Mouse (Mus musculus): ENCODE data around the gene Syt1. TPM values are rescaled to one million over a fixed set of nuclear protein-coding genes. Genes with fewer than 3 reads are reported as not detected.

The Syt1 gene
- total RNA-seq, 1 experiment = 0.58 TPM

- Histone ChIP-seq H3K36me3 (ENCODE audit: control insufficient read depth, insufficient read depth, low read length, poor library complexity, severe bottlenecking) (no peaks in the 10 kb centered on the region), H3K4me3 (ENCODE audit: insufficient read depth in 1 of 2, low read depth in 1 of 2, low read length in 2 of 2, poor library complexity in 1 of 2, severe bottlenecking in 1 of 2) (no peak overlapping the region), H3K27ac (ENCODE audit: insufficient read depth, low read depth, low read length, poor library complexity, severe bottlenecking) (no peak overlapping the region), H3K9me3 (ENCODE audit: control insufficient read depth, insufficient read depth, low read depth, low read length) (no peaks in the 10 kb centered on the region), H3K4me1 (ENCODE audit: control insufficient read depth in 2 of 2, insufficient read depth in 2 of 2, low read length in 2 of 2, poor library complexity in 1 of 2) (no peaks in the 10 kb centered on the region), H3K9ac (ENCODE audit: insufficient read depth, low read depth, low read length, poor library complexity, severe bottlenecking) (no peak overlapping the region)
- no peak for DNase-seq (ENCODE audit: low read depth, low spot score)
- no peak for TF ChIP-seq HCFC1 (IDR thresholded peaks at IDR 0.05; ENCODE audit: borderline replicate concordance, insufficient read depth, low read length)
- no peak for TF ChIP-seq CHD2 (IDR thresholded peaks at IDR 0.05; ENCODE audit: low read depth, low read length)
- no peak for TF ChIP-seq MAFK (IDR thresholded peaks at IDR 0.05; ENCODE audit: insufficient read depth, low read depth, low read length)
- TF ChIP-seq ZC3H11A (IDR thresholded peaks at IDR 0.05; ENCODE audit: borderline replicate concordance, low read depth, low read length) = no peak
- TF ChIP-seq ZNF384 (IDR thresholded peaks at IDR 0.05; ENCODE audit: low read depth, low read length) = no peak
- in situ Hi-C loops (cut with MboI; ENCODE audit: low sequenced_read_pairs in 2 of 2, unreplicated experiment in 2 of 2) = no loop called here
These were observed 309.2 kb downstream of the Syt1 start for GRCm38 (mm10) chr10:108701361-108702128.

- Histone ChIP-seq H3K36me3 (ENCODE audit: control insufficient read depth, insufficient read depth, low read length, poor library complexity, severe bottlenecking) (no peaks in the 10 kb centered on the region), H3K4me3 (ENCODE audit: insufficient read depth in 1 of 2, low read depth in 1 of 2, low read length in 2 of 2, poor library complexity in 1 of 2, severe bottlenecking in 1 of 2) (peak within 1 kb of the TSS; percentile 4 to 49; a peak in 3 of 4 replicates), H3K9ac (ENCODE audit: insufficient read depth, low read depth, low read length, poor library complexity, severe bottlenecking) (no peak within 1 kb of the TSS), H3K27ac (ENCODE audit: insufficient read depth, low read depth, low read length, poor library complexity, severe bottlenecking) (no peak within 1 kb of the TSS), H3K4me1 (ENCODE audit: control insufficient read depth in 2 of 2, insufficient read depth in 2 of 2, low read length in 2 of 2, poor library complexity in 1 of 2) (no peaks in the 10 kb centered on the region), H3K9me3 (ENCODE audit: control insufficient read depth, insufficient read depth, low read depth, low read length) (no peaks in the 10 kb centered on the region)
- DNase-seq (ENCODE audit: low read depth, low spot score) = no peak
- in situ Hi-C loops (cut with MboI; ENCODE audit: low sequenced_read_pairs in 2 of 2, unreplicated experiment in 2 of 2) = no loop called here
- TF ChIP-seq MAFK (IDR thresholded peaks at IDR 0.05; ENCODE audit: insufficient read depth, low read depth, low read length) (no peak), ZC3H11A (IDR thresholded peaks at IDR 0.05; ENCODE audit: borderline replicate concordance, low read depth, low read length) (no peak), ZNF384 (IDR thresholded peaks at IDR 0.05; ENCODE audit: low read depth, low read length) (no peak), HCFC1 (IDR thresholded peaks at IDR 0.05; ENCODE audit: borderline replicate concordance, insufficient read depth, low read length) (no peak), CHD2 (IDR thresholded peaks at IDR 0.05; ENCODE audit: low read depth, low read length) (no peak)
These were observed 310.8 kb downstream of the Syt1 start, which contains the start of gene Gm5136 for GRCm38 (mm10) chr10:108699946-108700345. Gene Gm5136, minus strand, starts transcription at chr10:108700160.

- no peak for DNase-seq (ENCODE audit: low read depth, low spot score)
- Histone ChIP-seq H3K4me1 (ENCODE audit: control insufficient read depth in 2 of 2, insufficient read depth in 2 of 2, low read length in 2 of 2, poor library complexity in 1 of 2) (no peaks in the 10 kb centered on the region), H3K36me3 (ENCODE audit: control insufficient read depth, insufficient read depth, low read length, poor library complexity, severe bottlenecking) (no peaks in the 10 kb centered on the region), H3K9ac (ENCODE audit: insufficient read depth, low read depth, low read length, poor library complexity, severe bottlenecking) (no peak overlapping the region), H3K27ac (ENCODE audit: insufficient read depth, low read depth, low read length, poor library complexity, severe bottlenecking) (no peak overlapping the region), H3K4me3 (ENCODE audit: insufficient read depth in 1 of 2, low read depth in 1 of 2, low read length in 2 of 2, poor library complexity in 1 of 2, severe bottlenecking in 1 of 2) (no peak overlapping the region), H3K9me3 (ENCODE audit: control insufficient read depth, insufficient read depth, low read depth, low read length) (no peaks in the 10 kb centered on the region)
- TF ChIP-seq CHD2 (IDR thresholded peaks at IDR 0.05; ENCODE audit: low read depth, low read length) (no peak), ZC3H11A (IDR thresholded peaks at IDR 0.05; ENCODE audit: borderline replicate concordance, low read depth, low read length) (no peak), ZNF384 (IDR thresholded peaks at IDR 0.05; ENCODE audit: low read depth, low read length) (no peak), MAFK (IDR thresholded peaks at IDR 0.05; ENCODE audit: insufficient read depth, low read depth, low read length) (no peak), HCFC1 (IDR thresholded peaks at IDR 0.05; ENCODE audit: borderline replicate concordance, insufficient read depth, low read length) (no peak)
- in situ Hi-C loops (cut with MboI; ENCODE audit: low sequenced_read_pairs in 2 of 2, unreplicated experiment in 2 of 2) = no loop called here
These were observed 313.7 kb downstream of the Syt1 start for GRCm38 (mm10) chr10:108697062-108697461.

- H3K4me3 ChIP-seq (ENCODE audit: insufficient read depth in 1 of 2, low read depth in 1 of 2, low read length in 2 of 2, poor library complexity in 1 of 2, severe bottlenecking in 1 of 2) = no peak overlapping the region
- H3K36me3 ChIP-seq (ENCODE audit: control insufficient read depth, insufficient read depth, low read length, poor library complexity, severe bottlenecking) = no peaks in the 10 kb centered on the region
- H3K4me1 ChIP-seq (ENCODE audit: control insufficient read depth in 2 of 2, insufficient read depth in 2 of 2, low read length in 2 of 2, poor library complexity in 1 of 2) = no peaks in the 10 kb centered on the region
- TF ChIP-seq ZC3H11A (IDR thresholded peaks at IDR 0.05; ENCODE audit: borderline replicate concordance, low read depth, low read length) (no peak), MAFK (IDR thresholded peaks at IDR 0.05; ENCODE audit: insufficient read depth, low read depth, low read length) (no peak), ZNF384 (IDR thresholded peaks at IDR 0.05; ENCODE audit: low read depth, low read length) (no peak), HCFC1 (IDR thresholded peaks at IDR 0.05; ENCODE audit: borderline replicate concordance, insufficient read depth, low read length) (no peak), CHD2 (IDR thresholded peaks at IDR 0.05; ENCODE audit: low read depth, low read length) (no peak)
- no peak overlapping the region for H3K27ac ChIP-seq (ENCODE audit: insufficient read depth, low read depth, low read length, poor library complexity, severe bottlenecking)
- no peak overlapping the region for H3K9ac ChIP-seq (ENCODE audit: insufficient read depth, low read depth, low read length, poor library complexity, severe bottlenecking)
- in situ Hi-C loops (cut with MboI; ENCODE audit: low sequenced_read_pairs in 2 of 2, unreplicated experiment in 2 of 2) = no loop called here
- H3K9me3 ChIP-seq (ENCODE audit: control insufficient read depth, insufficient read depth, low read depth, low read length) = no peaks in the 10 kb centered on the region
- DNase-seq (ENCODE audit: low read depth, low spot score) = no peak
These were observed 319.8 kb downstream of the Syt1 start for GRCm38 (mm10) chr10:108690954-108691353.
